Comparison of ENCODE assay signal across 9 mouse cellular contexts in genomic region chr11:32605131-32605860, GRCm38 (mm10). TPM values are rescaled to one million over a fixed set of nuclear protein-coding genes. Genes with fewer than 3 reads are reported as not detected.
A peak's percentile ranks its signal among the peaks of the same experiment; 100 is the strongest.
DNase-seq lines count a peak whose midpoint lies in the region; ATAC-seq and TF ChIP-seq lines count a peak whose summit lies in the region.
"Had no signal": no experiment of that assay in that cellular context is flagged by ENCODE, and none has a peak within 500 bp of the region (broad histone marks: within the 10 kb centered on the region; RNA-seq: fewer than 3 reads in every experiment).

No protein-coding gene starts in this region.

- 35% methylated on average over 7 of the region's 7 CpGs for WGBS in forebrain, postnatal 0 days
- WGBS in intestine, embryonic 14.5 days: 50% methylated on average over 7 of the region's 7 CpGs
- WGBS in lung, embryonic 16.5 days: 25% methylated on average over 7 of the region's 7 CpGs

- H3K9ac ChIP-seq in forebrain, postnatal 0 days: no peak overlapping the region
- no peak overlapping the region for H3K9ac ChIP-seq in intestine, embryonic 14.5 days (ENCODE audit: low read length)
- H3K9ac ChIP-seq in lung, embryonic 16.5 days (ENCODE audit: low read length): no peak overlapping the region

- no peak for TF ChIP-seq CTCF in forebrain, postnatal 0 days (IDR thresholded peaks at IDR 0.05; ENCODE audit: low read depth)

- H3K4me2 ChIP-seq in forebrain, postnatal 0 days (ENCODE audit: low read depth): no peak overlapping the region
- H3K4me2 ChIP-seq in intestine, embryonic 14.5 days (ENCODE audit: low read length): no peak overlapping the region
- peak overlapping the region; percentile 49 for H3K4me2 ChIP-seq in lung, embryonic 16.5 days (ENCODE audit: low read depth, low read length)

- no peak overlapping the region for H3K4me3 ChIP-seq in forebrain, postnatal 0 days (ENCODE audit: low read depth, low read length)
- H3K4me3 ChIP-seq in intestine, embryonic 14.5 days (ENCODE audit: low read depth, low read length): no peak overlapping the region
- H3K4me3 ChIP-seq in lung, embryonic 16.5 days (ENCODE audit: low read length): no peak overlapping the region
- H3K4me3 ChIP-seq: megakaryocyte, embryonic 14.5 days had no signal

- no peaks in the 10 kb centered on the region for H3K4me1 ChIP-seq in forebrain, postnatal 0 days (ENCODE audit: insufficient read depth)
- peaks cover 21% of the 10 kb centered on the region for H3K4me1 ChIP-seq in intestine, embryonic 14.5 days (replicated peaks; ENCODE audit: control insufficient read depth, insufficient read depth, low read length)
- peaks cover 23% of the 10 kb centered on the region for H3K4me1 ChIP-seq in lung, embryonic 16.5 days (replicated peaks; ENCODE audit: control insufficient read depth, insufficient read depth, low read length)

- no peaks in the 10 kb centered on the region for H3K36me3 ChIP-seq in forebrain, postnatal 0 days (ENCODE audit: insufficient read depth)
- H3K36me3 ChIP-seq in intestine, embryonic 14.5 days (ENCODE audit: control insufficient read depth, insufficient read depth, low read length): no peaks in the 10 kb centered on the region
- no peaks in the 10 kb centered on the region for H3K36me3 ChIP-seq in lung, embryonic 16.5 days (ENCODE audit: control insufficient read depth, insufficient read depth, low read length)

- H3K27me3 ChIP-seq in forebrain, postnatal 0 days (ENCODE audit: insufficient read depth, low read length): no peaks in the 10 kb centered on the region
- H3K27me3 ChIP-seq in intestine, embryonic 14.5 days (replicated peaks; ENCODE audit: control insufficient read depth, insufficient read depth, low read length): no peaks in the 10 kb centered on the region
- no peaks in the 10 kb centered on the region for H3K27me3 ChIP-seq in lung, embryonic 16.5 days (ENCODE audit: control insufficient read depth, insufficient read depth, low read depth, low read length)
- H3K27me3 ChIP-seq: megakaryocyte, embryonic 14.5 days had no signal

- peak; percentile 16 for DNase-seq in ovary, adult 18-20 months (ENCODE audit: low spot score)
- DNase-seq in ovary, postnatal 14 days (ENCODE audit: low spot score): no peak
- peak; percentile 33 for DNase-seq in forebrain, postnatal 0 days
- peak; percentile 70 for DNase-seq in intestine, embryonic 14.5 days (ENCODE audit: low spot score)
- no peak for DNase-seq in B cell, adult 2 months
- DNase-seq in layer of hippocampus, adult 9-10 months (ENCODE audit: low spot score): no peak
- DNase-seq in thymus, adult 18-20 months: no peak

- H3K27ac ChIP-seq in forebrain, postnatal 0 days (ENCODE audit: low read depth, low read length): no peak overlapping the region
- peak overlapping the region; percentile 76 for H3K27ac ChIP-seq in intestine, embryonic 14.5 days (ENCODE audit: low read depth)
- H3K27ac ChIP-seq in lung, embryonic 16.5 days (ENCODE audit: low read length): peak overlapping the region; percentile 78

- no peaks in the 10 kb centered on the region for H3K9me3 ChIP-seq in forebrain, postnatal 0 days (ENCODE audit: low read length)
- no peaks in the 10 kb centered on the region for H3K9me3 ChIP-seq in intestine, embryonic 14.5 days (ENCODE audit: control insufficient read depth, low read length)
- no peaks in the 10 kb centered on the region for H3K9me3 ChIP-seq in lung, embryonic 16.5 days (ENCODE audit: control insufficient read depth, low read length)
- H3K9me3 ChIP-seq: megakaryocyte, embryonic 14.5 days had no signal

- ATAC-seq in forebrain, postnatal 0 days: peak; percentile 38; the same call in 1 of the 2 replicates
- peak; percentile 41; the same call in 1 of the 2 replicates for ATAC-seq in intestine, embryonic 14.5 days (replicated peaks; ENCODE audit: low FRiP score, low TSS enrichment, low read depth)
- ATAC-seq in lung, embryonic 16.5 days (ENCODE audit: low read depth): peak; percentile 72

RNA-seq across cellular contexts. Expression of gene Fbxw11, which starts 37.2 kb away (rescaled TPM):
- 147 and 161 TPM in 2 replicates for total RNA-seq in forebrain, postnatal 0 days (2014; rRNA removed)
- 85.9 and 110 TPM in 2 replicates for polyA plus RNA-seq in forebrain, postnatal 0 days (2015; fragmentation: Nextera tagmentation; extraction: Ambion mirVana)
- 69.2 and 72.1 TPM in 2 replicates for polyA plus RNA-seq in intestine, embryonic 14.5 days (2014; fragmentation: Nextera tagmentation; extraction: Ambion mirVana)
- 74.1 and 80.5 TPM in 2 replicates for polyA plus RNA-seq in lung, embryonic 16.5 days (2015; fragmentation: Nextera tagmentation; extraction: Ambion mirVana)

Comparison
In these comparisons a context has a peak if more than half of its experiments do, and no peak if none do; other contexts are left out.
1. DNase-seq: peak in ovary, adult 18-20 months (single experiment), forebrain, postnatal 0 days (single experiment) and intestine, embryonic 14.5 days (single experiment); none in ovary, postnatal 14 days (single experiment), B cell, adult 2 months (0 of 2), layer of hippocampus, adult 9-10 months (single experiment) and thymus, adult 18-20 months (0 of 2).
2. Peak in every context shown above with its lines, with median percentiles within 50 percentile points of each other: ATAC-seq.